Mouse (Mus musculus): ENCODE data around the gene Tnfrsf21. TPM values are rescaled to one million over a fixed set of nuclear protein-coding genes. Genes with fewer than 3 reads are reported as not detected.
A peak's percentile ranks its signal among the peaks of the same experiment; 100 is the strongest.

The Tnfrsf21 gene
- 24.5 and 26.8 TPM in 2 replicates for polyA plus RNA-seq (2016; fragmentation: Nextera tagmentation; extraction: Ambion mirVana)

DNA sequence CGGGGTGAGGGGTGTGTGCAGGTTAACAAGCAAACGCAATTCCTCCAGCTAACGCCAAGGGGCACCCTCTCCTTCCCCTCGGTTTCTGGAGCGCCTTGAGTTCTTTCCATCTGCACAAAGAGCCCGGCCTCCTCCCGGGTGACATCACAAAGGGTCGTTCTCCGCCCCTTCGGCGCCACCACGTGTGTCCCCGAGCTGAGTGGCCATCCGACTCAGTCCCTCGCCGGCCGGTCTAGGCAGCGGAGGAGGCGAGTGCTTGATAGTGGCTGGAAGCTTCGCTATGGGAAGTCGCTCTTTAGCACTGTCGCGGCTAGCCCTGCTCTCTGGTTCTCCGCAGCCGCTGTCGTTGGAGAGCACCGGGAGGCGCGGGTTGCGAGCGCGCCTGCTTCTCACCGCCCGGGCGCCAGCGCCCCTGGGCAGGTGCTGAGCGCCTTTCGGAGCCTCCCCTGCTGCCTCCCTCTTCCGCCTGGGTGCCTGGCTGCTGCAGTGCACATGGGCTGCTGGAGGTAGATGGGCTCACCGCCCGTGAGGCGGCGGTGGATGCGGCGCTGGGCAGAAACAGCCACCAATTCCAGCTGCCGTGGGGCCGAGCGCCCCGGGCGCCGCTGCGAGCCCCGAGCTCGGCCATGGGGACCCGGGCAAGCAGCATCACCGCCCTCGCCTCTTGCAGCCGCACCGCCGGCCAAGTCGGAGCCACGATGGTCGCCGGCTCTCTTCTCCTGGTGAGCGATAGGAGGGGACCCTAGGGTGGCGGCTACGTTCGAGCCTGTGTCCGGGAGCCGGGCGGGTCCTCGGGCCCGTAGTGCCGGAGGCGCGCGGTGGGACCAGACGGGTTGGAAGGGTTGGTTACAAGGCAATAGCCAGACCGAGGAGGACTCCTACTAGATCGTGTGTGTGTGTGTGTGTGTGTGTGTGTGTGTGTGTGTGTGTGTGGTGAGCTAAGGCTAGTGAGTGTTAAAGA, at the start of gene Tnfrsf21:
TSS of gene Tnfrsf21 (plus strand) at position 185 of the 961 bp plus-strand sequence.
- DNase-seq (ENCODE audit: extremely low spot score, low spot score): peak; percentile 93

DNA sequence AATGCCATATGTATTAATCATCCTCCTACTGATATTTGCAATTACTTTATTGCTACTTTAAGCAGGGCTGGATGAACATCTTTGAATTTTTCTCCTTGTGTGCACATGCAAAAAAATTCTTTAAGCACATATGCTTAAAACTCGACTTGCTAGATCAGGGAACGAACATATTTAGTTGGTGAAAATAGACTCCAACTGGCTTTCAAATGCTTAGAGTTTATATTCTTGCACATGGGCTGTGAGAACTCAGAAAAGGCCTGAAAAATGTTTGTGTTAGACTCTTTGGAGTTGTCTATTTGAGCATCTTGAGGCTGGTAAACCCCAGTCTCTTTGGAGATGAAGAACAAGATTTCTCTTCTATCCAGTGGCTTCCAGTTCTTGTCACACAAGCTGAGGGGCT, 48.2 kb upstream of the Tnfrsf21 start:
- Histone ChIP-seq H3K27me3 (ENCODE audit: poor library complexity, severe bottlenecking) (no peaks in the 10 kb centered on the region), H3K4me1 (no peaks in the 10 kb centered on the region), H3K27ac (no peak overlapping the region), H3K4me3 (no peak overlapping the region), H3K36me3 (replicated peaks) (no peaks in the 10 kb centered on the region), H3K9me3 (no peaks in the 10 kb centered on the region)
- DNase-seq (ENCODE audit: extremely low spot score, low spot score): no peak
- 90% methylated on average over 2 of the region's 2 CpGs for WGBS

More for the DNA sequence above, at the start of gene Tnfrsf21:
- Histone ChIP-seq H3K4me3 (peak within 1 kb of the TSS; percentile 90), H3K27ac (peak within 1 kb of the TSS; percentile 95), H3K9me3 (no peaks in the 10 kb centered on the region), H3K27me3 (ENCODE audit: poor library complexity, severe bottlenecking) (no peaks in the 10 kb centered on the region), H3K36me3 (replicated peaks) (peaks cover 16% of the 10 kb centered on the region), H3K4me1 (peaks cover 15% of the 10 kb centered on the region)
- under 1% methylated on average over 75 of the region's 80 CpGs for WGBS

DNA sequence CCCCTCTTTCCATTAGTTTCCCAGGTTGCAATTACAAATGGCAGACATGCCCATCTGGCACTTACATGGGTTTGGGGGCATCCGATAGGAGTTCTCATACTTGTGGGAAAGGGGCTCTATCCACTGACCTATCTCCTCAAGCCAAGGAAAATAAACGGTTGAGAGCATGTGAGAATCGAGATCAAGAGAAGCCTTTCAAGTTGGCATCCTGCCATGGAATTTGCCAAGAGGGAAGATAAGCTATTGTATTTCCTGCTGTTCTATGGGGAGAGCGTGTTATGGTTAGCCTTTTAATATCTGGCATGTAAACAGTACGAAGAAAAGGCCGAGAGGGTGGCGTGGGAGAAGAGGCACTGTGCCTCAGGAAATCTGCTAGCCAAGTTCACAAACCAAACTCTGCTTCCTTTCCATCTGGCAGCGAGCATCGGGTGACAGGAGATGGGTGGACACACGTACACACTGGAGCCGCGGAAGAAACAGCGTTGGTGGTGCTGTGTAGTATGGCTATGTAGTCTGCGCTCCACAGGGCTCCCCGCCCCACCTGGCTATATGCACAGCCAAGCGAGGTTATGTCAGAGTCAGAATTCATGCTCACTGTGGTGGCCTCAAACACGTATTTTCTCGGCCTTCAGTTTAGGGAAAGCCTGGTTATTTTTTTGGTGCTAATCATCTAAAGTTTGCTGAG, 40.9 kb upstream of the Tnfrsf21 start:
- no peaks in the 10 kb centered on the region for H3K4me1 ChIP-seq
- no peaks in the 10 kb centered on the region for H3K9me3 ChIP-seq
- no peaks in the 10 kb centered on the region for H3K27me3 ChIP-seq (ENCODE audit: poor library complexity, severe bottlenecking)
- no peak overlapping the region for H3K4me3 ChIP-seq
- DNase-seq (ENCODE audit: extremely low spot score, low spot score): no peak
- H3K27ac ChIP-seq: no peak overlapping the region
- 89% methylated on average over 18 of the region's 18 CpGs for WGBS
- H3K36me3 ChIP-seq (replicated peaks): no peaks in the 10 kb centered on the region

DNA sequence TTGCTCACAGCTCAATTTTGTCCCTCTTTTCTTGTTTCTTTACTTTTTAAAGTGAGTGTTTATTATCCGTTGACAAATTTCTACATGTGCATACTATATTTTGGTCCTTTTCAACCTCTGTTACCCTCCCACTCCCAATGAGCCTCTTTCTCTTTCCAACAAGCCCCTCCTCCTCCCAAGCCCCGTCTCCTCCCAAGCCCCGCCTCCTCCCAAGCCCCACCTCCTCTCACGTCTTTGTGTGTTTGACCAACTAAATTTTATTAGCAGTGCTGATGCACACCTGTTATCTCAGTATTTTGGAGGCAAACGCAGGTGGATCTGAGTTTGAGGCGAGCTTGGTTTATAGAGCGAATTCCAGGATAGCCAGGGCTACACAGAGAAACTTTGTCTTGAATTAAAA, 38.6 kb upstream of the Tnfrsf21 start:
- no peak overlapping the region for H3K27ac ChIP-seq
- no peaks in the 10 kb centered on the region for H3K36me3 ChIP-seq (replicated peaks)
- no peaks in the 10 kb centered on the region for H3K27me3 ChIP-seq (ENCODE audit: poor library complexity, severe bottlenecking)
- H3K4me3 ChIP-seq: no peak overlapping the region
- no peaks in the 10 kb centered on the region for H3K4me1 ChIP-seq
- 76% methylated on average over 7 of the region's 7 CpGs for WGBS
- DNase-seq (ENCODE audit: extremely low spot score, low spot score): no peak
- H3K9me3 ChIP-seq: no peaks in the 10 kb centered on the region

DNA sequence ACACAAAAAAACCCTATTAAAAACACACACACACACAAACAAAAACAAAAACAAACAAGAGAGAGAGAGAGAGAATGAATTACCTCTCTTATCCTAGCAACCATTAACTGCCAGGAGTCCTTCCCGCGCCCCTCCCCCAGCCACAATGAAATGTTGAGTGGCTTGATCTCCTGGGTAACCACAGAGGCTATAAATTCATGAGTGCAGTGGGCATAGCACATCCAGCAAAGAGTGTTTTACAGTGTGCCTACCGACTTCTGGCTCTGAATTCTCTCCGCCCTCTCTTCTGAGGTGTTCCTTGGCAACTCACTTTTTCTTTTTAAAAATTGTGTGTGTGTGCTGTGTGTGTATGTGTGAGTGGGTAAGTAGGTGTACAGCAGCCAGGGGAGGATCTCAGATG, 38.0 kb upstream of the Tnfrsf21 start:
- H3K9me3 ChIP-seq: no peaks in the 10 kb centered on the region
- no peaks in the 10 kb centered on the region for H3K4me1 ChIP-seq
- no peak overlapping the region for H3K4me3 ChIP-seq
- no peaks in the 10 kb centered on the region for H3K27me3 ChIP-seq (ENCODE audit: poor library complexity, severe bottlenecking)
- 87% methylated on average over 4 of the region's 4 CpGs for WGBS
- no peak overlapping the region for H3K27ac ChIP-seq
- no peak for DNase-seq (ENCODE audit: extremely low spot score, low spot score)
- no peaks in the 10 kb centered on the region for H3K36me3 ChIP-seq (replicated peaks)

DNA sequence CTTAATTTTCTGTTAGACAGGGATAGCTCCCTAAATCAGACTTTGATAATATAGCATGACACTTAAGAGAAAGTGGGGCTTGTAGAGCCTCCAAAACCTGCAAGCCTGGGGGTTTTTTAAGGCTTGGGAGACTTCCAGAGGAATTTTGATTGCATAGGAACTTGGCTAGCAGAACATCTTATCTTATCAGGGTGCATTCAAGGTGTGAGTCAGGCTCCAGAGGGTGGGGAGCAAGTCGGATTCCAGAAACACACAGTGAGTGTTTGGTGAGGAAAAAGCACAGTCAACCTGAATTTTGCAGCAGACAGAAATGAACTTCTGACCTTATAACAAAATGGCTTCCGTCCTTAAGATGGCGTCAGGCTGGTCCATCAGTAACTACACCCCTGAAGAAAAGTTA, 34.5 kb upstream of the Tnfrsf21 start:
- WGBS: 91% methylated on average over 3 of the region's 3 CpGs
- Histone ChIP-seq H3K27ac (no peak overlapping the region), H3K27me3 (ENCODE audit: poor library complexity, severe bottlenecking) (no peaks in the 10 kb centered on the region), H3K4me1 (no peaks in the 10 kb centered on the region), H3K36me3 (replicated peaks) (no peaks in the 10 kb centered on the region), H3K4me3 (no peak overlapping the region), H3K9me3 (no peaks in the 10 kb centered on the region)
- no peak for DNase-seq (ENCODE audit: extremely low spot score, low spot score)

DNA sequence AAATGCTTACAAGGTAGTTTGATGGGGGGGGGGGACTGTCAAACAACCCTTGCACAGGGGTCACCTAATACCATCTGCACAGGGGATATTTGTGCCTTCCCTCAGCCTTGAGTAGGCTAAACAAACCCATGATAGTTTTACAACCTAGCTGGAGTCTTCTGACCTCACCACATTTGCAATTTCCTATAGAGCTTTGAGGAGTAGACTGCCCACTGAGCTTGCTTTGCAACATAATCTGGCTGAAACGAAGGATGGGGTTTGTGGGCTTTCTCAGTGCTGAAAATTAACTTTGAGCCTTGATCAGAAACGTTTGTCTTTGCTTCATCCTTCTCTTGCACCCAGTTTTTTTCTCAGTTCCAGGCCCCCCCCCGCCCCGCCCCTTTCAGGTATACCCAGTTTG, 33.8 kb upstream of the Tnfrsf21 start:
- no peak overlapping the region for H3K4me3 ChIP-seq
- no peaks in the 10 kb centered on the region for H3K36me3 ChIP-seq (replicated peaks)
- WGBS: 51% methylated on average over 4 of the region's 4 CpGs
- H3K9me3 ChIP-seq: no peaks in the 10 kb centered on the region
- H3K27me3 ChIP-seq (ENCODE audit: poor library complexity, severe bottlenecking): no peaks in the 10 kb centered on the region
- H3K27ac ChIP-seq: no peak overlapping the region
- no peak for DNase-seq (ENCODE audit: extremely low spot score, low spot score)
- H3K4me1 ChIP-seq: no peaks in the 10 kb centered on the region

DNA sequence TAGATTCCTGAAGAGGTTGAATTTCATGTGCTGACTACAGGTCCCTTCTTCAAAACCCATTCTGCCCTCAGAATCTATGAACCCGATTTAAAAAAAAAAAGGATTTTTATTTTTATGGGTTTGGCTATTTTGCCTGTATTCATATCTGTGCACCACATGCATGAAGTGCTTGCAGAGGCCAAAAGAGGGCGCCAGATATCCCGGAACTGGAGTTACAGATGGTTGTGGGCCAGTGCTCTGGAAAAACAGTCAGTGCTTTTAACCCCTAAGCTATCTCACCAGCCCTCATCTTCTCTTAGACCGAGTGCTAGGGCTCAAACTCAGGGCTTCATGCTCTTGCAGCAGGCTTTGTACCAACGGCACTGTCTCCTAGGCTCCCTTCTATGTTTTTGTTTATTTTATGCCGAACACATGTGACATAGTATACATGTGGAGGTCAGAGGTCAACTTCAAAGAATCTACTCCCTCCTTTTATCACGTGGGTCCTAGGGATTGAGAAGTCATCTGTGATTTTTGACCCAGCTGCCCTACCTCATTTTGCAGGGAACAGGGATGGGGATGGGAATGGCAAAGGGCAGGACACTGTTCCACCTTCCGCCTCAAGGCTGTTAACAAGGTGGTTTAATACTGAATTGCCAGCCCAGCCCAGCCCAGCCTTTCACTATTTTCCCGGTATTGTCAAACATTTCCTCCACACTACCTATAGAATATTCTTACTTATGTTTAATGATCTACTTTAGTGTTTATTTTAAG, 30.3 kb upstream of the Tnfrsf21 start:
- Histone ChIP-seq H3K4me3 (no peak overlapping the region), H3K27ac (no peak overlapping the region), H3K4me1 (no peaks in the 10 kb centered on the region), H3K27me3 (ENCODE audit: poor library complexity, severe bottlenecking) (no peaks in the 10 kb centered on the region), H3K9me3 (no peaks in the 10 kb centered on the region), H3K36me3 (replicated peaks) (no peaks in the 10 kb centered on the region)
- 62% methylated on average over 9 of the region's 9 CpGs for WGBS
- no peak for DNase-seq (ENCODE audit: extremely low spot score, low spot score)

DNA sequence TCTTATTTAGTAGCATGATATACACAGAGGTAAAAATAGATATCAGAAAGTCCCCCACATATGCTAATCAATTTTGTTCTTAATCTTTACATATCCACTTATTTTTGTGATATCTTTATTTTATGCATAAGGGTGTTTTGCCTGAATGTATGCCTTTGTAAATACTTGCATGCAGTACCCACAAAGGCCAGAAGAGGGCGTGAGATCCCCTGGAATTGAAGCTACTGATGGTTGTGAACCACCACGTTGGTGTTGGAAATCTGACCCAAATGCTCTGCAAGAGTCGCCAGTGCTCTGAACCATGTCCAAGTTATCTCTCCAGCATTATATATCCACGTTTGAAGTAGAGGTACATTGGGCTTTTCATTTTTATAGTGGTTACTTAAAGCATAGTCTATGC, 28.7 kb upstream of the Tnfrsf21 start:
- no peak overlapping the region for H3K27ac ChIP-seq
- H3K27me3 ChIP-seq (ENCODE audit: poor library complexity, severe bottlenecking): no peaks in the 10 kb centered on the region
- H3K36me3 ChIP-seq (replicated peaks): no peaks in the 10 kb centered on the region
- no peaks in the 10 kb centered on the region for H3K9me3 ChIP-seq
- WGBS: 31% methylated on average over 4 of the region's 4 CpGs
- DNase-seq (ENCODE audit: extremely low spot score, low spot score): no peak
- H3K4me3 ChIP-seq: no peak overlapping the region
- H3K4me1 ChIP-seq: no peaks in the 10 kb centered on the region

DNA sequence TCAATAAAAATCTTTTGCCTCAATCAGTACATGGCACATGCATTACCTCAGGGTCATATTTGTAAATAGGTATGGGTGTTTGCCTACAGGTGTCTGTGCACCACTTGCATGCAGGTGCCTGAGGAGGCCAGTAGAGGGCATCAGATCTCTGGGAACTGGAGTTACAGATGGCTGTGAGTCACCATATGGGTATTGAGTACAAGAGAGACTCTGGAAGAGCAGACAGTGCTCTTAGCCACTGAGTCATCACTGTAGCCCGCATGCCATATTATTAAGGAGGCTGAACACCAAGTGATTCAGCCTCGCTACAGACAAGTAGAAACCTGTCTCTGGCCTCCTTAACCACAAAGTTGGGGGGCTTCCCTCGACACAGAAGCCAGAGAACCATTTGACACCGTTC, 26.4 kb upstream of the Tnfrsf21 start:
- Histone ChIP-seq H3K4me1 (no peaks in the 10 kb centered on the region), H3K9me3 (no peaks in the 10 kb centered on the region), H3K27ac (no peak overlapping the region), H3K4me3 (no peak overlapping the region), H3K36me3 (replicated peaks) (no peaks in the 10 kb centered on the region), H3K27me3 (ENCODE audit: poor library complexity, severe bottlenecking) (no peaks in the 10 kb centered on the region)
- no peak for DNase-seq (ENCODE audit: extremely low spot score, low spot score)
- WGBS: 89% methylated on average over 4 of the region's 4 CpGs

DNA sequence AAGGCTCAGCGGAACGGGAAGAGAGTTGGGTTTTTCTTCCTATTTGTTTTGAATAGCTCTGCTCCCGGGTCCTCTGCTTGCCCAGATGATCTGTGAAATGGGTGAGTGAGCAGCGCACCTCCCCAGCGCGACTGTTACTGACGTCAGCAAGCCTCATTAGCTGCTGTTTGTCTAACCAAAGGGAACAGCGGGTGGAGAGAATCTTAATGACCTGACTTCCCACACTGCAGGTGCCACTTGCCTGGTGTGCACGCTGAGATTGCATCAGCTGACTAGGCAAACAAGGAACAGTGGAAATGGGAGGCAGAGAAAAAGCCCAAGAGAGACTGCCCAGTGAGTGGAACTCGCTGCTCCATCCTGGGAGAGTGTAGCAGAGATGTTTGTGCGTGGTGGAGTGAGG, 25.2 kb upstream of the Tnfrsf21 start:
- no peak overlapping the region for H3K27ac ChIP-seq
- WGBS: 59% methylated on average over 11 of the region's 11 CpGs
- H3K4me3 ChIP-seq: no peak overlapping the region
- H3K27me3 ChIP-seq (ENCODE audit: poor library complexity, severe bottlenecking): no peaks in the 10 kb centered on the region
- no peak for DNase-seq (ENCODE audit: extremely low spot score, low spot score)
- H3K4me1 ChIP-seq: no peaks in the 10 kb centered on the region
- no peaks in the 10 kb centered on the region for H3K9me3 ChIP-seq
- H3K36me3 ChIP-seq (replicated peaks): no peaks in the 10 kb centered on the region

DNA sequence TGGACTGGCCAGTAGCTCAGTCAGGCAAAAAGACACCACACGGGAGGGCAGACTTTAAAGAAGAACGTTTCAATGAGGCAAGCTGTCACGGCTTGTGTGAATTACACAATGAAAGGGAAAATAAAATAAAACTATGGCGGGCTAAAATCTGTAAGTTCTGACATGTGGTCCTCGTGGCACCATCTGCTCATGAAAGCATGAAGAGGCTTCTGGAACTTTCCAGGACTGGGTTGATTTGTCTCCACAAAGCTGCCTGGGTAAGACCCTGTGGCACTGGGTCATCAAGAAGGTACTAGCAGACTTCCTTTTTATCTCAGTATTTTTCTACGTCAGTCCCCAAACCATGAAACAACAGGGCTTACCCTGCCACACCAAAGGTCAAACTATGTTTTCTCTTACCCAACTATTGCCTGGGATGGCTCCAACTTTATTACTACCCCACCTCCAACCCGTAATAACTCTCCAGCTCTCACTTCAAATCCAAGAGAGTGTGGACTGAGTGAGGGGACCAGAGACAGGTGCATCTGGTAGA, 16.8 kb upstream of the Tnfrsf21 start:
- no peaks in the 10 kb centered on the region for H3K9me3 ChIP-seq

More for the DNA sequence above, 16.8 kb upstream of the Tnfrsf21 start:
- H3K27ac ChIP-seq: no peak overlapping the region
- no peak for DNase-seq (ENCODE audit: extremely low spot score, low spot score)
- no peaks in the 10 kb centered on the region for H3K4me1 ChIP-seq
- WGBS: 84% methylated on average over 7 of the region's 7 CpGs
- H3K36me3 ChIP-seq (replicated peaks): no peaks in the 10 kb centered on the region
- no peak overlapping the region for H3K4me3 ChIP-seq
- H3K27me3 ChIP-seq (ENCODE audit: poor library complexity, severe bottlenecking): no peaks in the 10 kb centered on the region
